Mouse (Mus musculus): ENCODE measurements around the gene Rbm38.

GRCm38 (mm10) chr2:173017940-173018339, 2.4 kb upstream of the Rbm38 start:
- TF ChIP-seq CTCF (IDR thresholded peaks at IDR 0.05; ENCODE audit: control insufficient read depth, insufficient read depth, insufficient read length) (no peak), USF1 (IDR thresholded peaks at IDR 0.05; ENCODE audit: low read depth) (no peak), CEBPB (IDR thresholded peaks at IDR 0.05; ENCODE audit: low read depth) (no peak)

Measured in C2C12 (cell line).